Mouse (Mus musculus) midbrain, embryonic 12.5 days (tissue): ENCODE results near the gene Theg. TPM values are rescaled to one million over a fixed set of nuclear protein-coding genes. Genes with fewer than 3 reads are reported as not detected.

ENCODE experiments used
- ATAC-seq: fragments of 200-750 bp; cut with Nextera tagmentation; 2 replicates; pipeline ENCODE4 v1.8.0; 2017; ENCODE audit warnings: low read depth, moderate TSS enrichment, moderate library complexity; ENCODE audit not compliant: low FRiP score
- H3K27ac ChIP-seq: fragments of 300-500 bp; sonication (generic); replicated peaks from 2 replicates; pipeline ENCODE4 v1.5.1; 2016; ENCODE audit warnings: mild to moderate bottlenecking
- H3K27me3 ChIP-seq: fragments of 300-500 bp; sonication (generic); 2 replicates; pipeline ENCODE4 v1.6.1; 2016; ENCODE audit warnings: mild to moderate bottlenecking
- H3K36me3 ChIP-seq: fragments of 300-500 bp; sonication (generic); 2 replicates; pipeline ENCODE4 v1.6.1; 2016
- H3K4me1 ChIP-seq: fragments of 300-500 bp; sonication (generic); 2 replicates; pipeline ENCODE4 v1.6.1; 2016
- H3K4me2 ChIP-seq: fragments of 300-500 bp; sonication (generic); replicated peaks from 2 replicates; pipeline ENCODE4 v1.6.1; 2016; ENCODE audit warnings: mild to moderate bottlenecking, moderate library complexity
- H3K4me3 ChIP-seq: fragments of 300-500 bp; sonication (generic); 2 replicates; pipeline ENCODE4 v1.5.1; 2016; ENCODE audit warnings: mild to moderate bottlenecking
- H3K9ac ChIP-seq: fragments of 300-500 bp; sonication (generic); replicated peaks from 2 replicates; pipeline ENCODE4 v1.6.1; 2016; ENCODE audit warnings: mild to moderate bottlenecking, moderate library complexity
- H3K9me3 ChIP-seq: fragments of 300-500 bp; sonication (generic); 2 replicates; pipeline ENCODE4 v1.6.1; 2016; ENCODE audit warnings: mild to moderate bottlenecking
- WGBS: fragments of 180-500 bp; shearing (Covaris S2); methylation state at CpG from one replicate; pipeline ENCODE4 v1.1.7; 2016; 5-methylcytosine and 5-hydroxymethylcytosine counted together
- polyA plus RNA-seq: library from polyadenylated mRNA; unstranded; fragments of >200 nt; fragmentation: Nextera tagmentation; extraction: Ambion mirVana; gene quantifications from 2 replicates; pipeline ENCODE4 v1.2.1, GENCODE M21; 2016

The Theg gene
- polyA plus RNA-seq, 1 experiment from 2014 or later, result not detected

GRCm38 (mm10) chr10:79577376-79577775, 9.8 kb downstream of the Theg start:
- ATAC-seq, result no peak
- Histone ChIP-seq H3K4me3 (no peak overlapping the region), H3K9ac (no peak overlapping the region), H3K27ac (no peak overlapping the region), H3K27me3 (peaks cover 14% of the 10 kb centered on the region; the same call in 1 of the 2 replicates), H3K4me1 (no peaks in the 10 kb centered on the region), H3K36me3 (no peaks in the 10 kb centered on the region), H3K9me3 (no peaks in the 10 kb centered on the region), H3K4me2 (no peak overlapping the region)
- 76% methylated on average over 4 of the region's 4 CpGs for WGBS

GRCm38 (mm10) chr10:79575754-79576153, 11.4 kb downstream of the Theg start:
- Histone ChIP-seq H3K9me3 (no peaks in the 10 kb centered on the region), H3K9ac (no peak overlapping the region), H3K4me3 (no peak overlapping the region), H3K4me2 (no peak overlapping the region), H3K4me1 (no peaks in the 10 kb centered on the region), H3K36me3 (no peaks in the 10 kb centered on the region), H3K27ac (no peak overlapping the region), H3K27me3 (peaks cover 14% of the 10 kb centered on the region; the same call in 1 of the 2 replicates)
- no peak for ATAC-seq
- WGBS, result 82% methylated on average over 6 of the region's 6 CpGs

- Histone ChIP-seq H3K36me3 (no peaks in the 10 kb centered on the region), H3K4me3 (no peak overlapping the region), H3K9ac (no peak overlapping the region), H3K27ac (no peak overlapping the region), H3K27me3 (peaks cover 12% of the 10 kb centered on the region; the same call in 1 of the 2 replicates), H3K9me3 (no peaks in the 10 kb centered on the region), H3K4me2 (no peak overlapping the region), H3K4me1 (no peaks in the 10 kb centered on the region)
- WGBS, result 94% methylated on average over 6 of the region's 6 CpGs
- ATAC-seq, result no peak
Measured at GRCm38 (mm10) chr10:79574796-79575195, 12.3 kb downstream of the Theg start.

GRCm38 (mm10) chr10:79574350-79574749, 12.8 kb downstream of the Theg start:
- Histone ChIP-seq H3K9ac (no peak overlapping the region), H3K4me1 (no peaks in the 10 kb centered on the region), H3K27ac (no peak overlapping the region), H3K27me3 (peaks cover 8% of the 10 kb centered on the region; the same call in 1 of the 2 replicates), H3K9me3 (no peaks in the 10 kb centered on the region), H3K36me3 (no peaks in the 10 kb centered on the region), H3K4me3 (no peak overlapping the region), H3K4me2 (no peak overlapping the region)
- no peak for ATAC-seq
- WGBS, result 86% methylated on average over 8 of the region's 8 CpGs

GRCm38 (mm10) chr10:79573611-79574010, 13.5 kb downstream of the Theg start:
- 88% methylated on average over 6 of the region's 6 CpGs for WGBS
- ATAC-seq, result no peak

GRCm38 (mm10) chr10:79571314-79571713, 15.8 kb downstream of the Theg start:
- H3K27ac ChIP-seq, result no peak overlapping the region
- H3K27me3 ChIP-seq, result no peaks in the 10 kb centered on the region
- H3K4me3 ChIP-seq, result no peak overlapping the region
- no peaks in the 10 kb centered on the region for H3K9me3 ChIP-seq
- ATAC-seq, result no peak
- no peak overlapping the region for H3K9ac ChIP-seq
- no peaks in the 10 kb centered on the region for H3K36me3 ChIP-seq
- no peaks in the 10 kb centered on the region for H3K4me1 ChIP-seq
- whole genome bisulfite sequencing, result 91% methylated on average over 2 of the region's 2 CpGs
- no peak overlapping the region for H3K4me2 ChIP-seq

More at GRCm38 (mm10) chr10:79573611-79574010, 13.5 kb downstream of the Theg start:
- Histone ChIP-seq H3K9me3 (no peaks in the 10 kb centered on the region), H3K4me2 (no peak overlapping the region), H3K4me3 (no peak overlapping the region), H3K9ac (no peak overlapping the region), H3K36me3 (no peaks in the 10 kb centered on the region), H3K27ac (no peak overlapping the region), H3K4me1 (no peaks in the 10 kb centered on the region), H3K27me3 (0 out of 2 replicates have a peak, but pooled peaks cover under 1% of the 10 kb centered on the region)

GRCm38 (mm10) chr10:79569921-79570320, 17.2 kb downstream of the Theg start:
- Histone ChIP-seq H3K9ac (no peak overlapping the region), H3K4me2 (no peak overlapping the region), H3K9me3 (peaks cover 5% of the 10 kb centered on the region; the same call in 1 of the 2 replicates), H3K27me3 (no peaks in the 10 kb centered on the region), H3K4me3 (no peak overlapping the region), H3K4me1 (no peaks in the 10 kb centered on the region), H3K27ac (no peak overlapping the region), H3K36me3 (no peaks in the 10 kb centered on the region)
- WGBS, result 90% methylated on average over 5 of the region's 5 CpGs
- no peak for ATAC-seq

DNA sequence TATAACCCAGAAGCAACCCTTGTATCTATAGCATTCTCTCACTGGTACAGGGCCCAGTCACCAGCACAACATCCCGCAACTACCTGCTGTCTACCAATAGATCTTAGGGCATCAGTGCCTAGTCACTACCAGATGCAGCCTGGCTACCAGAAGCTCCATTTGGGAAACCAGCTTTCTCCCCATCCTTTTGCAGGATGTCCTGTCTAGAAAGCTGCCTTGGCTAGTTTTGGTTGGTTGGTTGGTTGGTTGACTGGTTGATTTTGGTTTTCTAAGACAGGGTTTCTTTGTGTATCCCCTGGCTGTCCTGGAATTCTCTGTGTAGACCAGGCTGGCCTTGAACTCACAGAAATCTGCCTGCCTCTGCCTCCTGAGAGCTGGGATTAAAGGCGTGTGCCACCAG, 27.4 kb downstream of the Theg start:
- H3K4me1 ChIP-seq, result peaks cover 6% of the 10 kb centered on the region
- H3K36me3 ChIP-seq, result no peaks in the 10 kb centered on the region
- H3K27ac ChIP-seq, result no peak overlapping the region
- H3K27me3 ChIP-seq, result peaks cover 12% of the 10 kb centered on the region
- no peak overlapping the region for H3K9ac ChIP-seq
- WGBS, result 89% methylated on average over 2 of the region's 2 CpGs
- ATAC-seq, result no peak
- no peaks in the 10 kb centered on the region for H3K9me3 ChIP-seq
- H3K4me2 ChIP-seq, result no peak overlapping the region
- no peak overlapping the region for H3K4me3 ChIP-seq

DNA sequence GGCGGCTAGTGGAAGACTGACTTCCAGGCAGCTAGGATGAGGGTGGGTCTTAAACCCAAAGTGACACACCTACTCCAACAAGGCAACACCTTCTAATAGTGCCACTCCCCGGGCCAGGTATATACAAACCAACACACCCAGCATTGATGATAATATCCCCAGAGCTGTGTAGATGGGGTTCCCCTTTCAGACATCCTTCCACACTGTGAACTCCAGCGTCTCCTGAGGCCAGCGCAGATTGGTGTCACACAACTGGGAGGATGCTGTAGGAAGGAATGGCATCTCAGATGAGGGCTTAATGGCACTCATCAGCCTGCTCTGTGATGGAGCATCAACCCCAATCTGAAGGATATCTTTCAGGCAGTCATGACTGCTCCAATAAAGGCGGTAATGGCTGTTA, 29.6 kb downstream of the Theg start:
- Histone ChIP-seq H3K9me3 (no peaks in the 10 kb centered on the region), H3K27ac (no peak overlapping the region), H3K36me3 (no peaks in the 10 kb centered on the region), H3K9ac (no peak overlapping the region), H3K4me1 (peaks cover 24% of the 10 kb centered on the region), H3K27me3 (peaks cover 12% of the 10 kb centered on the region), H3K4me2 (no peak overlapping the region), H3K4me3 (no peak overlapping the region)
- ATAC-seq, result no peak
- 97% methylated on average over 5 of the region's 5 CpGs for WGBS

- no peak overlapping the region for H3K4me2 ChIP-seq
- no peaks in the 10 kb centered on the region for H3K36me3 ChIP-seq
- H3K9me3 ChIP-seq, result no peaks in the 10 kb centered on the region
- ATAC-seq, result no peak
- H3K4me1 ChIP-seq, result peaks cover 30% of the 10 kb centered on the region
- H3K9ac ChIP-seq, result no peak overlapping the region
- 84% methylated on average over 5 of the region's 5 CpGs for WGBS
- no peak overlapping the region for H3K27ac ChIP-seq
- H3K27me3 ChIP-seq, result peaks cover 12% of the 10 kb centered on the region
- H3K4me3 ChIP-seq, result no peak overlapping the region
Measured at GRCm38 (mm10) chr10:79556951-79557350, 30.2 kb downstream of the Theg start.

- H3K27ac ChIP-seq, result no peak overlapping the region
- peaks cover 31% of the 10 kb centered on the region for H3K4me1 ChIP-seq
- H3K9ac ChIP-seq, result peak overlapping the region; percentile 92
- peak; percentile 54; the same call in 1 of the 2 replicates for ATAC-seq
- no peaks in the 10 kb centered on the region for H3K9me3 ChIP-seq
- peaks cover 12% of the 10 kb centered on the region for H3K27me3 ChIP-seq
- H3K4me3 ChIP-seq, result peak overlapping the region; percentile 82
- WGBS, result 19% methylated on average over 7 of the region's 7 CpGs
- H3K4me2 ChIP-seq, result peak overlapping the region; percentile 85
- peaks cover 4% of the 10 kb centered on the region; the same call in 1 of the 2 replicates for H3K36me3 ChIP-seq
Measured at GRCm38 (mm10) chr10:79555238-79555724, 31.9 kb downstream of the Theg start.

- Histone ChIP-seq H3K4me3 (peak within 1 kb of the TSS; percentile 82), H3K4me2 (peak within 1 kb of the TSS; percentile 85), H3K9ac (peak within 1 kb of the TSS; percentile 92), H3K27ac (peak within 1 kb of the TSS; percentile 63), H3K9me3 (no peaks in the 10 kb centered on the region), H3K36me3 (peaks cover 11% of the 10 kb centered on the region), H3K4me1 (peaks cover 31% of the 10 kb centered on the region), H3K27me3 (peaks cover 12% of the 10 kb centered on the region)
- WGBS, result under 1% methylated on average over 104 of the region's 108 CpGs
- peak; percentile 91 for ATAC-seq
Measured at GRCm38 (mm10) chr10:79554330-79555237, 32.5 kb downstream of the Theg start, which contains the start of gene Mier2. Gene Mier2 (minus strand): TSS chr10:79555199.
